Mouse (Mus musculus): ENCODE measurements at regions not wholly inside any gene's neighbourhood (a gene's known extent, or its start where the extent isn't known, plus 50 kb on each side); places are given as distances from the start of the nearest gene placed in this dataset.
A peak's percentile ranks its signal among the peaks of the same experiment; 100 is the strongest.

DNA sequence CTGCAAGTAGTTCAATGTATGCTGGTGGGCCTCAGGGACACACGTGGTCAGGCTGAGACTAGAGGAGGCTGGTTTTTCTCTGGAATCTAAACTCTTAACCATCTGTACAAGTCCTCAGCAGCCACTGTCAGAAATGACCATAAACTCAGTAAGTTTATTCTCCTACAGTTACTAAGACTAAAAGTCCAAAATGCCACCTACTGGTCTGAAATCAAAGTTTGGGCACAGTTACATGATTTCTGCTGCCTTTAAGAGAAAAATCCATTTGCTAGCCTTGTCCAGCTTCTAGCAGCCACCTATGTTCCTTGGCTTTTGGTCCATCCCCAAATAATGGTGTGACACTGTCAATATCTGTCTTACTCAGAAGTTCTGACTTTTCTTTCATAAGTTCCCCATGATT is 300.2 kb upstream of the Thbs1 start:
- TF ChIP-seq CTCF (IDR thresholded peaks at IDR 0.05), result 0 out of 2 replicates have a peak, but pooled peaks have one; percentile 2
- TF ChIP-seq EP300 (IDR thresholded peaks at IDR 0.05; ENCODE audit: insufficient read depth, low read depth, low read length), result no peak
- TF ChIP-seq POLR2A (IDR thresholded peaks at IDR 0.05; ENCODE audit: insufficient read depth, low read depth, low read length), result no peak
